Mouse (Mus musculus) G1E (cell line): ENCODE data around the gene Hic1. TPM values are rescaled to one million over a fixed set of nuclear protein-coding genes. Genes with fewer than 3 reads are reported as not detected.

Experiments
- ATAC-seq: 2 replicates; pipeline ENCODE4 v1.8.0; 2016; ENCODE audit warnings: mild to moderate bottlenecking; ENCODE audit not compliant: insufficient number of reproducible peaks, poor library complexity, low FRiP score, severe bottlenecking; ENCODE audit errors: extremely low read depth
- DNase-seq: peaks from one replicate; pipeline ENCODE4 v3.0.0; 2012; ENCODE audit warnings: low spot score
- H3K27me3 ChIP-seq: 2 replicates; pipeline ENCODE4 v1.6.1; 2012; ENCODE audit warnings: mild to moderate bottlenecking, low read length, inconsistent platforms; ENCODE audit not compliant: insufficient read depth
- H3K36me3 ChIP-seq: replicated peaks from 2 replicates; pipeline ENCODE3; 2012; ENCODE audit warnings: mild to moderate bottlenecking, inconsistent platforms
- H3K4me1 ChIP-seq: 2 replicates; pipeline ENCODE4 v1.6.1; 2012; ENCODE audit warnings: low read depth, low read length, inconsistent platforms, mixed read lengths; ENCODE audit not compliant: insufficient read depth
- H3K4me3 ChIP-seq: 2 replicates; pipeline ENCODE4 v1.5.1; 2012; ENCODE audit warnings: low read depth, mild to moderate bottlenecking, inconsistent platforms, low read length, moderate library complexity, mixed read lengths
- H3K9me3 ChIP-seq: replicated peaks from 2 replicates; pipeline ENCODE4 v1.6.1; 2012; ENCODE audit warnings: inconsistent platforms
- CTCF ChIP-seq: IDR thresholded peaks from 2 replicates; pipeline ENCODE4 v1.5.1; 2012; ENCODE audit warnings: low read depth, low read length, inconsistent platforms, mixed read lengths
- GATA1 ChIP-seq: IDR thresholded peaks from 2 replicates; pipeline ENCODE4 v1.6.1; 2012; ENCODE audit warnings: borderline replicate concordance, low read length, inconsistent platforms, mixed read lengths
- GATA2 ChIP-seq: IDR thresholded peaks from 2 replicates; pipeline ENCODE4 v1.6.1; 2012; ENCODE audit warnings: low read depth, low read length, inconsistent platforms, borderline replicate concordance
- POLR2AphosphoS5 ChIP-seq: IDR thresholded peaks from 2 replicates; pipeline ENCODE4 v1.6.1; 2012; ENCODE audit warnings: low read depth, low read length, inconsistent platforms; ENCODE audit not compliant: insufficient replicate concordance
- TAL1 ChIP-seq: conservative IDR thresholded peaks from 2 replicates; pipeline ENCODE4 v1.6.1; 2012; ENCODE audit warnings: low read depth, low read length, inconsistent platforms, mixed read lengths
- polyA plus RNA-seq: library from polyadenylated mRNA; stranded (reverse); fragments of >175 nt; gene quantifications from 2 replicates; pipeline ENCODE4 v1.2.3, GENCODE M21; 2012
- total RNA-seq, 2 experiments: library from RNA; stranded (forward) in 1 of 2; stranded (reverse) in 1 of 2; fragments of 200-1000 nt in 1 of 2; fragments of >200 nt in 1 of 2; fragmentation: Nextera tagmentation in 1 of 2; gene quantifications; 2 replicates each; pipeline ENCODE4 v1.2.3; 2014 to 2017

Hic1 gene
- total and polyA plus RNA-seq, 3 experiments = 0.05 to 0.22 TPM; not detected in 1

GRCm38 (mm10) chr11:75164051-75164450, 5.3 kb downstream of the Hic1 start:
- no peak for DNase-seq
- no peak for ATAC-seq
- Histone ChIP-seq H3K27me3 (peaks cover 13% of the 10 kb centered on the region), H3K36me3 (peaks cover 75% of the 10 kb centered on the region), H3K4me1 (peaks cover 16% of the 10 kb centered on the region), H3K4me3 (no peak overlapping the region), H3K9me3 (peaks cover 39% of the 10 kb centered on the region)
- no peak for TF ChIP-seq CTCF
- TF ChIP-seq GATA2 = no peak
- no peak for TF ChIP-seq GATA1
- no peak for TF ChIP-seq TAL1
- no peak for TF ChIP-seq POLR2AphosphoS5

- H3K4me1 ChIP-seq = peaks cover 13% of the 10 kb centered on the region
- no peak for ATAC-seq
- peaks cover 33% of the 10 kb centered on the region for H3K9me3 ChIP-seq
- TF ChIP-seq TAL1 = no peak
- no peak for TF ChIP-seq POLR2AphosphoS5
- TF ChIP-seq CTCF = no peak
- TF ChIP-seq GATA2 = no peak
- H3K4me3 ChIP-seq = no peak overlapping the region
- peaks cover 9% of the 10 kb centered on the region; the same call in 1 of the 2 replicates for H3K27me3 ChIP-seq
- peaks cover 81% of the 10 kb centered on the region for H3K36me3 ChIP-seq
- no peak for DNase-seq
Measured at GRCm38 (mm10) chr11:75163379-75163778, 5.9 kb downstream of the Hic1 start.

- H3K4me3 ChIP-seq = no peak overlapping the region
- DNase-seq (no peak), ATAC-seq (no peak)
- TF ChIP-seq CTCF (no peak), GATA2 (no peak)
- peaks cover 13% of the 10 kb centered on the region for H3K4me1 ChIP-seq
- peaks cover 25% of the 10 kb centered on the region for H3K9me3 ChIP-seq
- H3K36me3 ChIP-seq = peaks cover 89% of the 10 kb centered on the region
- peaks cover 8% of the 10 kb centered on the region; the same call in 1 of the 2 replicates for H3K27me3 ChIP-seq
Measured at GRCm38 (mm10) chr11:75162591-75163080, 6.7 kb downstream of the Hic1 start.

- H3K4me1 ChIP-seq = peaks cover 13% of the 10 kb centered on the region
- ATAC-seq (no peak), DNase-seq (no peak)
- no peak overlapping the region for H3K4me3 ChIP-seq
- H3K36me3 ChIP-seq = peaks cover 94% of the 10 kb centered on the region
- H3K27me3 ChIP-seq = peaks cover 3% of the 10 kb centered on the region; the same call in 1 of the 2 replicates
- H3K9me3 ChIP-seq = peaks cover 14% of the 10 kb centered on the region
- TF ChIP-seq CTCF = no peak
- TF ChIP-seq GATA2 = no peak
- TF ChIP-seq POLR2AphosphoS5 = no peak
- no peak for TF ChIP-seq GATA1
- no peak for TF ChIP-seq TAL1
Measured at GRCm38 (mm10) chr11:75161417-75162008, 7.8 kb downstream of the Hic1 start.

- Histone ChIP-seq H3K27me3 (peaks cover 3% of the 10 kb centered on the region; the same call in 1 of the 2 replicates), H3K4me3 (no peak overlapping the region), H3K4me1 (peaks cover 13% of the 10 kb centered on the region), H3K36me3 (peaks cover 97% of the 10 kb centered on the region), H3K9me3 (peaks cover 8% of the 10 kb centered on the region)
- DNase-seq (no peak), ATAC-seq (no peak)
- TF ChIP-seq TAL1 (no peak), GATA2 (no peak), GATA1 (no peak), POLR2AphosphoS5 (no peak), CTCF (no peak)
Measured at GRCm38 (mm10) chr11:75160954-75161353, 8.4 kb downstream of the Hic1 start.

GRCm38 (mm10) chr11:75159564-75159963, 9.8 kb downstream of the Hic1 start:
- Histone ChIP-seq H3K4me3 (no peak overlapping the region), H3K4me1 (0 out of 2 replicates have a peak, but pooled peaks cover under 1% of the 10 kb centered on the region), H3K9me3 (no peaks in the 10 kb centered on the region), H3K36me3 (peaks cover 92% of the 10 kb centered on the region), H3K27me3 (no peaks in the 10 kb centered on the region)
- ATAC-seq (no peak), DNase-seq (no peak)
- TF ChIP-seq TAL1 = no peak
- no peak for TF ChIP-seq POLR2AphosphoS5
- no peak for TF ChIP-seq GATA1
- no peak for TF ChIP-seq GATA2
